Mouse (Mus musculus) liver, embryonic 14.5 days (tissue): ENCODE data around the gene Lypd6.

Source experiments
- CTCF ChIP-seq: IDR thresholded peaks from 2 replicates; pipeline ENCODE4 v1.5.1; 2016; ENCODE audit warnings: antibody characterized with exemption, low read depth, control low read depth
- EP300 ChIP-seq: IDR thresholded peaks from 2 replicates; pipeline ENCODE4 v1.6.1; 2016; ENCODE audit warnings: antibody characterized with exemption, low read depth

GRCm38 (mm10) chr2:50048442-50048841 lies 17.8 kb upstream of the Lypd6 start:
- TF ChIP-seq CTCF = no peak
- TF ChIP-seq EP300 = no peak
